Comparison of ENCODE assay signal across 15 mouse cellular contexts in genomic region chr7:46542117-46542516, GRCm38 (mm10).
DNase-seq lines count a peak whose midpoint lies in the region; TF ChIP-seq lines count a peak whose summit lies in the region.
"Had no signal": no experiment of that assay in that cellular context is flagged by ENCODE, and none has a peak within 500 bp of the region (broad histone marks: within the 10 kb centered on the region; RNA-seq: fewer than 3 reads in every experiment).

No protein-coding gene starts in this region.

- DNase-seq in cerebellum, adult 2 months = peak in 1 of 2 experiments; percentile 25
- no peak for DNase-seq in cerebellum, postnatal 10 days
- no peak for DNase-seq in layer of hippocampus, adult 9-11 months
- DNase-seq: adrenal gland, adult 2 months; adrenal gland, adult 8-10 months; adrenal gland, postnatal 10 days; adrenal gland, postnatal 25 days; adrenal gland, postnatal 36 days; B cell, adult 2 months; cerebellum, adult 11 months; cerebellum, adult 11-12 months; cerebellum, adult 18-20 months had no signal

- no peak overlapping the region for H3K4me3 ChIP-seq in cerebellum, adult 2 months (replicated peaks; ENCODE audit: insufficient read depth, low read depth, low read length)
- H3K4me3 ChIP-seq in myocyte = no peak overlapping the region

- no peak overlapping the region for H3ac ChIP-seq in myocyte (ENCODE audit: control insufficient read depth, insufficient read length)

- H3K36me3 ChIP-seq in myocyte (ENCODE audit: control insufficient read depth, insufficient read depth) = no peaks in the 10 kb centered on the region

- H3K4me2 ChIP-seq in myocyte (ENCODE audit: low read depth) = peak overlapping the region; percentile 1

- peak overlapping the region; percentile 96 for H3K27ac ChIP-seq in cerebellum, adult 2 months (ENCODE audit: insufficient read depth, low read length)

- peaks cover 61% of the 10 kb centered on the region for H3K4me1 ChIP-seq in cerebellum, adult 2 months (ENCODE audit: control insufficient read depth, insufficient read depth, low read length)

- no peak for TF ChIP-seq POLR2A in cerebellum, adult 2 months (IDR thresholded peaks at IDR 0.05; ENCODE audit: borderline replicate concordance, insufficient read depth, low read length)
- no peak for TF ChIP-seq POLR2A in myocyte (IDR thresholded peaks at IDR 0.05; ENCODE audit: insufficient read length, low read depth)

- TF ChIP-seq CTCF in cerebellum, adult 2 months (IDR thresholded peaks at IDR 0.05; ENCODE audit: borderline replicate concordance, insufficient read depth, low read depth, low read length) = no peak

- H3K27me3 ChIP-seq in cerebellum, adult 2 months (ENCODE audit: control insufficient read depth, insufficient read depth, low read length) = no peaks in the 10 kb centered on the region
- H3K27me3 ChIP-seq in myocyte (ENCODE audit: control insufficient read depth, insufficient read depth, insufficient read length) = no peaks in the 10 kb centered on the region
- H3K27me3 ChIP-seq: CH12.LX, Patski had no signal

- H3K79me2 ChIP-seq in myocyte (ENCODE audit: control insufficient read depth, insufficient read depth) = no peaks in the 10 kb centered on the region

- 89% methylated on average over 3 of the region's 3 CpGs for WGBS in cerebellum, adult 2 months

TF ChIP-seq in myocyte, 11 proteins besides CTCF, POLR2A, EP300 and RAD21:
- TF ChIP-seq SRF (IDR thresholded peaks at IDR 0.05; ENCODE audit: control insufficient read depth, insufficient read length, low read depth) (no peak), MAX (IDR thresholded peaks at IDR 0.05; ENCODE audit: low read depth) (no peak), MYOD1 (IDR thresholded peaks at IDR 0.05; ENCODE audit: control insufficient read depth in 1 of 3, insufficient read length in 2 of 3, low read depth in 2 of 3) (peak; percentile 4 to 96 (median 92)), REST (IDR thresholded peaks at IDR 0.05; ENCODE audit: insufficient read depth, insufficient read length) (no peak), TCF3 (IDR thresholded peaks at IDR 0.05; ENCODE audit: insufficient read length, low read depth) (peak; percentile 74), E2F4 (IDR thresholded peaks at IDR 0.05; ENCODE audit: insufficient read depth) (no peak), TCF12 (IDR thresholded peaks at IDR 0.05; ENCODE audit: insufficient read depth, poor library complexity, severe bottlenecking) (peak; percentile 82), USF1 (IDR thresholded peaks at IDR 0.05; ENCODE audit: low read depth) (no peak), MYOG (IDR thresholded peaks at IDR 0.05; ENCODE audit: control insufficient read depth in 1 of 3, insufficient read depth in 1 of 3, insufficient read length in 2 of 3, low read depth in 2 of 3) (peak; percentile 52 to 97 (median 89)), POLR2AphosphoS2 (IDR thresholded peaks at IDR 0.05; ENCODE audit: insufficient read length, low read depth) (no peak)
